Mouse (Mus musculus) embryonic fibroblast, embryonic 13.5 days (primary cell): ENCODE data around the gene Cdh3.

Experiments used
- CTCF ChIP-seq: IDR thresholded peaks from 2 replicates; pipeline ENCODE4 v1.5.1; 2011; ENCODE audit warnings: mild to moderate bottlenecking, control low read depth, low read length, moderate library complexity, borderline replicate concordance; ENCODE audit not compliant: insufficient read depth
- POLR2A ChIP-seq: IDR thresholded peaks from 2 replicates; pipeline ENCODE4 v1.6.1; 2011; ENCODE audit warnings: low read depth, mild to moderate bottlenecking, control low read depth, low read length, moderate library complexity

DNA sequence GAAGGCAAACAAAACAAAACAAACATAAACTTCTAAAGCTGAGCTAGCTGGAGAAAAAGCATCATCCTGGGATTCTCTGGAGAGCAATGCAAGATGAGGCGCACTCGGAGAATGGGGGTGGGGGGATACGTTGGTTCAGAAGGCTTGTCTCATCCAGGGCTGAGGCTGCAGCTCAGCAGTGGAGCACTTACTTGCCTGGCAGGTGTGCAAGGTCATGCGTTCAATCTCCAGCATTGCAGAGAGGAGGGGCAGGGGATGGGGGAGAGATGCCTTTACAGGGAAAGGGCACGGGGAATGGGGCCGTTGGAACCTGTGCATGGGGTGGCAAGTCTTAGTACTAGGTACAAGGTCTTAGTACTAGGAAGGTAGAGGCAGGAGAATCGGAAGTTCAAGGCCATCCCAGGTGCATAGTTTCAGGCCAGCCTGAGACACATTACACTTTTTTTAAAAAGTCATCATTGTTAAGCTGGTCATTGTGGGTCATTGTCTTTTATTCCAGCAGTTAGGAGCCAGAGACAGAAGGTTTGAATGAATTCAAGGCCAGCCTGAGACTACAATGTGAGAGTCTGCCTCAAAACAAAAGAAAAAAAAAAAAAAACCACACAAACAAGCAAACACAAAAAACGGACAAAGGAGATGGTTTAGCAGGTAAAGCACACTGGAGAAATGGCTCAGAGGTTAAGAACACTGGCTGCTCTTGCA lies 1.5 kb upstream of the Cdh3 start:
- TF ChIP-seq CTCF (no peak), POLR2A (no peak)
